Mouse (Mus musculus): Measurements from ENCODE around the gene Vsig10l.

DNA sequence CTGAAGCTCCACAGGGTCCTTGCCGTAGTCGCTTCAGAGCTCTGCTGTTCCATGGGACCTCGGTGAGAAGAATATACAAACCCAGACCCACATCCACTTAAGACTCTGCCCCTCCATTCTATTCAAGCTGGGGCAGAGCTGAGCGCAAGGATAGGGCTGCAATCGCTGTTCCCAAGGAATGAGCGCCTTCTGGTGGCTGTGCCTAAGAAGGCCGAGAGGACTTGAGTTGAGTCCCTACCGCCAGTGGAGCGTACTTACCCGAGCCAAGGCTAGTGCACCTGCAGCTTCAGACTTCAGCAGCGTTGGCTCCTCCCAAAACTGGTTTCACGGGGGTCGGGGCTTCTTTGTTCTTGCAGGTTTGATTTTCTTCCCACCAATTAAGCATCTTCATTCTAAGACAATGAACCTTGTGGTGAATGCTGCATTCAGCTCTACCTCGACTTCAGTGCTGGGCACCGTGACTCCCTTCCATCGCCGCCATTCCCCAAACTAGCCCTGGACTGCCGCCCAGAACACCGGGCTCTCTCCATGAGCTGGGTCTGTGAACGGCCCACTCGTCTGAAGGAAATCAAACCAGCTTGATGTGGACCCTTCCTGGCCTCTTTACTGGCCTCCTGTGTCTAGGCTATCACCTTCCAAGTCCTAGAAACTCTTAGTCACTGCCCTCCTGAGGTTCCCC, 32.5 kb downstream of the Vsig10l start:
- TF ChIP-seq FLI1 (IDR thresholded peaks at IDR 0.05; ENCODE audit: low read length) = no peak
- no peak for TF ChIP-seq GATA1 (IDR thresholded peaks at IDR 0.05; ENCODE audit: borderline replicate concordance, low read length)

All from megakaryocyte, embryonic 14.5 days (primary cell).